ENCODE assay signal across 10 mouse cellular contexts in the genomic region with DNA sequence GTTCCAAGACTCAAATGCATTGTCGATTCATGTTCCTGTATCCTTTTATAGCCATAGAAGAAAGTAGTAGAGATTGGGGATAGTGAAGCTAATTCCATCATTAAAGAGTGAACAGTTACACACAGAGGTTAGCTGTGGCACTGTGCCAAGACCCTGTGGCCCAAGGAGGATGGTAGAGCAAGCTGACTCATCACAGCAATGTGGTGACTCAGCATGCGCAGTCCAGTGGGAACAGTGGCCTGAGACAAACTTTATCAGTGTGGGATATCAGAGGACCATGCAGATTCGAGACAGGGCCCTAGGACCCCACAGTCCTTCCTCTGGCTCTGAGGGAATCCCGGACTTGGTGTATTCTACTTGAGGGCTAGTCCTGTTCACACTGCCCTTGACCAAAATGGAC. TPM values are rescaled to one million over a fixed set of nuclear protein-coding genes. Genes with fewer than 3 reads are reported as not detected.
A peak's percentile ranks its signal among the peaks of the same experiment; 100 is the strongest.
DNase-seq lines count a peak whose midpoint lies in the region; ATAC-seq and TF ChIP-seq lines count a peak whose summit lies in the region.
"Had no signal": no experiment of that assay in that cellular context is flagged by ENCODE, and none has a peak within 500 bp of the region (broad histone marks: within the 10 kb centered on the region; RNA-seq: fewer than 3 reads in every experiment).

No protein-coding gene starts in this region.

- H3K4me2 ChIP-seq in kidney, embryonic 16.5 days (replicated peaks; ENCODE audit: low read depth, low read length): no peak overlapping the region
- H3K4me2 ChIP-seq in midbrain, embryonic 14.5 days (ENCODE audit: low read length): no peak overlapping the region
- H3K4me2 ChIP-seq: embryonic facial prominence, embryonic 12.5 days; lung, embryonic 15.5 days had no signal

- H3K9ac ChIP-seq in kidney, embryonic 16.5 days (replicated peaks; ENCODE audit: low read length): no peak overlapping the region
- H3K9ac ChIP-seq in MEL (ENCODE audit: control insufficient read depth, low read depth, low read length, poor library complexity, severe bottlenecking): no peak overlapping the region
- no peak overlapping the region for H3K9ac ChIP-seq in midbrain, embryonic 14.5 days (replicated peaks; ENCODE audit: low read length)
- H3K9ac ChIP-seq: embryonic facial prominence, embryonic 12.5 days; lung, embryonic 15.5 days had no signal

- 86% methylated on average over 4 of the region's 4 CpGs for WGBS in kidney, embryonic 16.5 days
- 96% methylated on average over 4 of the region's 4 CpGs for WGBS in midbrain, embryonic 14.5 days

- H3K9me3 ChIP-seq in kidney, embryonic 16.5 days (ENCODE audit: low read length): no peaks in the 10 kb centered on the region
- H3K9me3 ChIP-seq in MEL (replicated peaks; ENCODE audit: insufficient read depth, low read length): no peaks in the 10 kb centered on the region
- no peaks in the 10 kb centered on the region for H3K9me3 ChIP-seq in midbrain, embryonic 14.5 days (ENCODE audit: control insufficient read depth, low read length)
- H3K9me3 ChIP-seq: embryonic facial prominence, embryonic 12.5 days; lung, embryonic 15.5 days had no signal

- no peaks in the 10 kb centered on the region for H3K4me1 ChIP-seq in kidney, embryonic 16.5 days (ENCODE audit: insufficient read depth, low read length)
- peaks cover 0 to 13% of the 10 kb centered on the region in 2 experiments; a peak in 2 of 4 replicates for H3K4me1 ChIP-seq in MEL (ENCODE audit: control insufficient read depth in 1 of 2, insufficient read depth in 2 of 2, low read length in 2 of 2)
- no peaks in the 10 kb centered on the region for H3K4me1 ChIP-seq in midbrain, embryonic 14.5 days (ENCODE audit: control insufficient read depth, insufficient read depth, low read length)
- H3K4me1 ChIP-seq: embryonic facial prominence, embryonic 12.5 days; lung, embryonic 15.5 days had no signal

- DNase-seq in kidney, postnatal 25 days: peak; percentile 53 to 60
- peak; percentile 83 for DNase-seq in MEL (ENCODE audit: low read depth, low spot score)
- DNase-seq in adrenal gland, postnatal 4 days (ENCODE audit: low spot score in 2 of 2): peak; percentile 28 to 64
- peak; percentile 18 to 42 for DNase-seq in kidney, postnatal 4 days
- no peak for DNase-seq in midbrain, embryonic 14.5 days
- no peak for DNase-seq in retina, embryonic 14.5 days (ENCODE audit: low spot score)
- DNase-seq in layer of hippocampus, adult 9-10 months (ENCODE audit: low spot score): no peak

- no peaks in the 10 kb centered on the region for H3K27me3 ChIP-seq in kidney, embryonic 16.5 days (ENCODE audit: insufficient read depth, low read length)
- no peaks in the 10 kb centered on the region for H3K27me3 ChIP-seq in MEL (ENCODE audit: control insufficient read depth in 1 of 2, insufficient read depth in 2 of 2, low read length in 2 of 2)
- no peaks in the 10 kb centered on the region for H3K27me3 ChIP-seq in midbrain, embryonic 14.5 days (ENCODE audit: control insufficient read depth, insufficient read depth, low read length)
- H3K27me3 ChIP-seq: embryonic facial prominence, embryonic 12.5 days; lung, embryonic 15.5 days had no signal

- no peak overlapping the region for H3K4me3 ChIP-seq in kidney, embryonic 16.5 days (ENCODE audit: low read length)
- no peak overlapping the region for H3K4me3 ChIP-seq in MEL (ENCODE audit: control insufficient read depth in 1 of 2, insufficient read depth in 1 of 2, low read depth in 2 of 2, low read length in 2 of 2)
- H3K4me3 ChIP-seq in midbrain, embryonic 14.5 days (replicated peaks; ENCODE audit: low read depth, low read length): no peak overlapping the region
- H3K4me3 ChIP-seq: embryonic facial prominence, embryonic 12.5 days; lung, embryonic 15.5 days had no signal

- TF ChIP-seq CTCF in MEL (IDR thresholded peaks at IDR 0.05 in 2 of 3, conservative IDR thresholded peaks at IDR 0.05 in 1 of 3; ENCODE audit: control insufficient read depth in 1 of 3, insufficient read depth in 1 of 3, low read depth in 2 of 3, low read length in 3 of 3, poor library complexity in 1 of 3, severe bottlenecking in 1 of 3): no peak

- no peak for TF ChIP-seq RAD21 in MEL (IDR thresholded peaks at IDR 0.05; ENCODE audit: low read depth, low read length)

- H3K27ac ChIP-seq in kidney, embryonic 16.5 days (ENCODE audit: low read length): no peak overlapping the region
- no peak overlapping the region for H3K27ac ChIP-seq in MEL (ENCODE audit: control insufficient read depth, low read depth, low read length)
- H3K27ac ChIP-seq in midbrain, embryonic 14.5 days (replicated peaks; ENCODE audit: low read depth, low read length): no peak overlapping the region
- H3K27ac ChIP-seq: embryonic facial prominence, embryonic 12.5 days; lung, embryonic 15.5 days had no signal

- ATAC-seq in kidney, embryonic 16.5 days (ENCODE audit: low FRiP score, low TSS enrichment): no peak
- no peak for ATAC-seq in midbrain, embryonic 14.5 days (ENCODE audit: low FRiP score, low TSS enrichment)

- peaks cover 4% of the 10 kb centered on the region; the same call in 1 of the 2 replicates for H3K79me2 ChIP-seq in MEL (ENCODE audit: control insufficient read depth, insufficient read depth, low read length, poor library complexity)

- H3K36me3 ChIP-seq in kidney, embryonic 16.5 days (ENCODE audit: insufficient read depth, low read length): peaks cover 69% of the 10 kb centered on the region
- peaks cover 9 to 17% of the 10 kb centered on the region in 2 experiments for H3K36me3 ChIP-seq in MEL (ENCODE audit: control insufficient read depth in 1 of 2, insufficient read depth in 2 of 2, low read length in 2 of 2)
- peaks cover 94% of the 10 kb centered on the region for H3K36me3 ChIP-seq in midbrain, embryonic 14.5 days (ENCODE audit: control insufficient read depth, insufficient read depth, low read length)

- TF ChIP-seq EP300 in MEL (IDR thresholded peaks at IDR 0.05; ENCODE audit: low read depth in 1 of 2, low read length in 2 of 2): peak in 1 of 2 experiments; percentile 47; a peak in 2 of 4 replicates

- TF ChIP-seq POLR2A in MEL (IDR thresholded peaks at IDR 0.05; ENCODE audit: control insufficient read depth in 1 of 2, insufficient read depth in 1 of 2, low read depth in 1 of 2, low read length in 2 of 2, poor library complexity in 1 of 2): no peak

TF ChIP-seq in MEL, 35 proteins besides CTCF, POLR2A, EP300 and RAD21:
- peak; percentile 65; the same call in 1 of the 2 replicates for TF ChIP-seq MAFK (IDR thresholded peaks at IDR 0.05; ENCODE audit: borderline replicate concordance, low read depth, low read length)
- TF ChIP-seq JUND (IDR thresholded peaks at IDR 0.05; ENCODE audit: low read depth, low read length): peak; percentile 64; the same call in 1 of the 2 replicates
- no peak for TF ChIP-seq ZNF384 (IDR thresholded peaks at IDR 0.05; ENCODE audit: low read depth, low read length)
- TF ChIP-seq ZC3H11A (IDR thresholded peaks at IDR 0.05; ENCODE audit: low read depth, low read length): no peak
- TF ChIP-seq ETS1 (IDR thresholded peaks at IDR 0.05; ENCODE audit: low read depth, low read length): peak; percentile 62
- peak; percentile 64 for TF ChIP-seq GATA1 (IDR thresholded peaks at IDR 0.05; ENCODE audit: low read depth, low read length)

RNA-seq across cellular contexts. Expression of a gene that starts 17.2 kb away (rescaled TPM):
- polyA plus RNA-seq in kidney, embryonic 16.5 days (2015; fragmentation: Nextera tagmentation; extraction: Ambion mirVana): 39.1 and 44.0 TPM in 2 replicates
- 37.4 and 38.5 TPM in 2 replicates for total RNA-seq in MEL (2012; rRNA removed)
- 10 to 100 TPM in 1 of 2 experiments, not detected in 1; 74.7 TPM for polyA plus RNA-seq in MEL (2012; ENCODE audit: insufficient read depth in 1 of 2, insufficient read length in 2 of 2, low read depth in 1 of 2, low replicate concordance in 2 of 2, missing spikeins in 1 of 2)
- total RNA-seq in adrenal gland, postnatal 4 days (2021): 10 to 100 TPM; 96.7 to 97.2 TPM
- 53.0 and 58.5 TPM in 2 replicates for polyA plus RNA-seq in midbrain, embryonic 14.5 days (2014; fragmentation: Nextera tagmentation; extraction: Ambion mirVana)

Comparison
In these comparisons a context has a peak if more than half of its experiments do, and no peak if none do; other contexts are left out.
1. DNase-seq: peak in kidney, postnatal 25 days (2 of 2), MEL (single experiment), adrenal gland, postnatal 4 days (2 of 2) and kidney, postnatal 4 days (2 of 2); none in midbrain, embryonic 14.5 days (single experiment), retina, embryonic 14.5 days (single experiment) and layer of hippocampus, adult 9-10 months (single experiment).